In genomic region chr19:5447515-5448353, GRCm38 (mm10) we compare ENCODE assay signal across 8 mouse cellular contexts. TPM values are rescaled to one million over a fixed set of nuclear protein-coding genes. Genes with fewer than 3 reads are reported as not detected.
DNase-seq lines count a peak whose midpoint lies in the region; ATAC-seq lines count a peak whose summit lies in the region.

Gene Fosl1 (plus strand): TSS chr19:5447547.

- H3K36me3 ChIP-seq in embryonic facial prominence, embryonic 13.5 days, result no peaks in the 10 kb centered on the region
- H3K36me3 ChIP-seq in heart, embryonic 16.5 days (ENCODE audit: control insufficient read depth, insufficient read depth), result no peaks in the 10 kb centered on the region

- peaks cover 59% of the 10 kb centered on the region for H3K27me3 ChIP-seq in embryonic facial prominence, embryonic 13.5 days
- H3K27me3 ChIP-seq in heart, embryonic 16.5 days (ENCODE audit: control insufficient read depth, insufficient read depth, low read length), result peaks cover 45% of the 10 kb centered on the region

- H3K4me2 ChIP-seq in embryonic facial prominence, embryonic 13.5 days, result peak within 1 kb of the TSS; percentile 96
- H3K4me2 ChIP-seq in heart, embryonic 16.5 days (ENCODE audit: low read depth, low read length), result peak within 1 kb of the TSS; percentile 79

- H3K9me3 ChIP-seq in embryonic facial prominence, embryonic 13.5 days, result no peaks in the 10 kb centered on the region
- H3K9me3 ChIP-seq in heart, embryonic 16.5 days (replicated peaks; ENCODE audit: control insufficient read depth, low read length), result no peaks in the 10 kb centered on the region

- H3K4me1 ChIP-seq in embryonic facial prominence, embryonic 13.5 days, result peaks cover 17% of the 10 kb centered on the region
- H3K4me1 ChIP-seq in heart, embryonic 16.5 days (ENCODE audit: control insufficient read depth, insufficient read depth, low read length), result peaks cover 19% of the 10 kb centered on the region

- peak within 1 kb of the TSS; percentile 54 for H3K4me3 ChIP-seq in embryonic facial prominence, embryonic 13.5 days
- H3K4me3 ChIP-seq in heart, embryonic 16.5 days (ENCODE audit: low read length), result peak within 1 kb of the TSS; percentile 53

- DNase-seq in CD4-positive, CD25-positive, alpha-beta regulatory T cell, adult 2 months (ENCODE audit: low read depth, low spot score), result peak; percentile 94
- peak; percentile 51 for DNase-seq in adipocyte (ENCODE audit: low spot score)
- DNase-seq in kidney, postnatal 25 days, result peak; percentile 67 to 82
- DNase-seq in lung, postnatal 14 days, result peak; percentile 75
- peak; percentile 74 for DNase-seq in right cerebral cortex, adult 18-20 months
- DNase-seq in urinary bladder, postnatal 14 days (ENCODE audit: low spot score), result peak; percentile 80

- peak within 1 kb of the TSS; percentile 66 for H3K9ac ChIP-seq in embryonic facial prominence, embryonic 13.5 days
- H3K9ac ChIP-seq in heart, embryonic 16.5 days (ENCODE audit: low read length), result peak within 1 kb of the TSS; percentile 58

- under 1% methylated on average over 70 of the region's 70 CpGs for WGBS in embryonic facial prominence, embryonic 13.5 days
- WGBS in heart, embryonic 16.5 days, result under 1% methylated on average over 70 of the region's 70 CpGs

- H3K27ac ChIP-seq in embryonic facial prominence, embryonic 13.5 days, result no peak within 1 kb of the TSS
- H3K27ac ChIP-seq in heart, embryonic 16.5 days (ENCODE audit: low read length), result no peak within 1 kb of the TSS

- peak; percentile 72 for ATAC-seq in embryonic facial prominence, embryonic 13.5 days (ENCODE audit: insufficient number of reproducible peaks, insufficient read depth, low FRiP score, low TSS enrichment, low read depth)
- peak; percentile 42; the same call in 1 of the 2 replicates for ATAC-seq in heart, embryonic 16.5 days (replicated peaks; ENCODE audit: extremely low read depth, insufficient read depth, low FRiP score)

RNA-seq across cellular contexts. Expression of gene Fosl1, which starts in this region (rescaled TPM):
- polyA plus RNA-seq in embryonic facial prominence, embryonic 13.5 days (2015; fragmentation: Nextera tagmentation; extraction: Ambion mirVana), result not detected in 2 replicates
- 0.16 TPM in 1 of 2 replicates, not detected in the other for polyA plus RNA-seq in heart, embryonic 16.5 days (2015; fragmentation: Nextera tagmentation; extraction: Ambion mirVana)

Comparison
In these comparisons a context has a peak if more than half of its experiments do, and no peak if none do; other contexts are left out.
1. Peak in ATAC-seq, H3K4me3 ChIP-seq, H3K9ac ChIP-seq and H3K4me2 ChIP-seq in embryonic facial prominence, embryonic 13.5 days; RNA of the gene not detected or under 1 TPM.
2. Peak in ATAC-seq, H3K4me3 ChIP-seq, H3K9ac ChIP-seq and H3K4me2 ChIP-seq in heart, embryonic 16.5 days; RNA of the gene not detected or under 1 TPM.